Mouse (Mus musculus) layer of hippocampus, postnatal 36 days (tissue): ENCODE measurements at regions not wholly inside any gene's neighbourhood (a gene's known extent, or its start where the extent isn't known, plus 50 kb on each side); places are given as distances from the start of the nearest gene placed in this dataset.
"Not testable (repeated sequence)": the region's sequence is repeated elsewhere in the genome, so short reads cannot be mapped to it uniquely, and the experiment has no call there.

Source experiments
- DNase-seq, 2 experiments: peaks; one replicate each; pipeline ENCODE4 v3.0.0; 2022

DNA sequence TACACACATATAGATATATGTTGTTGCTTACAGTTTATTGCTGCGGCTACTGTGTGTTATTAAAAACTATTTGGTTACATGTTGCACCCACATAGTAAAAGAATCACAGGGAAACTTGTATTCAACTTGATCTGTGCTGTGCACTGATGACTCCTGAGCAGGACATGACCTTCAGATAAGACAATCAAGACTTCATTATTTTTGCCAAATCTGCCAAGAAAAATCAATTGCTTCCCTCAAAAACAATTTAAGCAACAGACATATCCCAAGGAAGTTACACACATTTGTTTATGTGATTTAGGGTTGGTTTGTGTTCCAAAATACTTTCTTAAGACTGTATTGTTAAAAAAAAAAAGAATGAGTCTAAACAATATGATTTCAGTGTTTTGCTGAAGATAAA, 114.7 kb upstream of the Emcn start:
- DNase-seq: no peak

GRCm38 (mm10) chr3:137227122-137227838, 113.6 kb upstream of the Emcn start:
- DNase-seq: no peak

DNA sequence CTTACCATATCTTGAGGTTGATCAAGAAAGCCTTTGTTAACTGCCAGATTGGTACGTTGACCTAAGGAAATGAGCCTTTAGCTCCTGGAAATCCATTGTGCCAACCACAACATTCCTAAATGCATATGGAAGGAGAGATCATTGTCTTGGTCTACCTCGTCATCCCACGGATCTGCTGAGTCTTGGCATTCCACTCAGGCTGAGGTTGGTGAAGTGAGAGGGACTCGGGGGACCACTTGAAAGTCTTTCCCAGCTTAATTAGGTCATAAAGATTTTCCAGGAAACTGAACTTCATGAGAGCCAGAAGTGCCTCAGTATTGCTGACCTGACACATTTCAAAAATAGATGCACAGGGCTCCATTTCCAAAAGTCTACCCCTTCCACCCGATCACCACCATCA, 112.5 kb upstream of the Emcn start:
- DNase-seq: no peak

GRCm38 (mm10) chr3:137242877-137243276, 98.0 kb upstream of the Emcn start:
- DNase-seq: no peak

- DNase-seq: no peak
These were observed 77.0 kb upstream of the Emcn start for GRCm38 (mm10) chr3:137263907-137264306.

- DNase-seq: no peak
These were observed 73.1 kb upstream of the Emcn start for GRCm38 (mm10) chr3:137267752-137268151.

DNA sequence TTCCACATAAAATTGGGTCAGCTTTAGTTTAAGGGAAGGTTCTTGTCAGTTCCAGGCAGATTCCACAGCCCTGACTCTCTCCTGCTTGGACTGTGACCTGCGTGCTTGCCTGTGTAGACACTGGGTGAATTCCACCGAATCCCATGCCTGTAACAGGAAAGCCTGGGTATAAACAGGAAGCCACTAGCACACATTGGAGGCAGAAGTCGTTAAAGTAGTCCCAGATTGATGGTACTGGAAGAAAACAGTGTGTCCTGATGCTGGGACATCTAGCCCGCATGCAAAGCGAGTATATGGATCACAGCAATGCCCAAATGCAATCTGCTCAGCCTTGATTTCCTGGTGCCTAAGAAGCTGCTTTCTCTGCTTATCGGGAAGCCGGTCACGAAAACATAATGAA, 65.4 kb upstream of the Emcn start:
- peak in 1 of 2 experiments; percentile 20 for DNase-seq

GRCm38 (mm10) chr3:137279284-137279683, 61.6 kb upstream of the Emcn start:
- no peak for DNase-seq

GRCm38 (mm10) chr3:137281052-137281451, 59.8 kb upstream of the Emcn start:
- no peak for DNase-seq

GRCm38 (mm10) chr3:137287558-137287957, 53.3 kb upstream of the Emcn start:
- not testable (repeated sequence) for DNase-seq

- no peak for DNase-seq
These were observed 52.4 kb upstream of the Emcn start for GRCm38 (mm10) chr3:137288301-137288942.

- DNase-seq: no peak
These were observed 51.8 kb upstream of the Emcn start for GRCm38 (mm10) chr3:137288943-137289682.

- no peak for DNase-seq
These were observed 51.2 kb upstream of the Emcn start for GRCm38 (mm10) chr3:137289683-137289984.
